Comparison of ENCODE assay signal across 25 mouse cellular contexts in the genomic region with DNA sequence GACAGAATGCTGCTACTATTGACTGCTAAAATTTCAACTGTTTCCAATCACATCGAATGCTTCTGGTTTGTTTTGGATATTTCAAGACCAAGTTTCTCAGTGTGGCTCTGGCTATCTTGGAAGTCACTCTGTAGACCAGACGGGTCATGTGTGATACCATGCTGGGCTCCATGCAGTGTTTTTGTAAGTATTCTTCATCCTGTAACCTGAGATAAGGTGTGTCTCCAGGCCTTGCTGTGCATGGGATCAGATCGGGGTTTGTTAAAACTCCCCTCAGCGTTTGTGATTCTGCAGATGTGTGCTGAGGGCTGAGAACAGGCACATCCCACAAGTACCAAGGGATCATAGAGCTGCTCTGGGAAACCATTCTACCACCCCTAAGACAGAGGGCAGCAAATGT.
"Had no signal": no experiment of that assay in that cellular context is flagged by ENCODE, and none has a peak within 500 bp of the region (broad histone marks: within the 10 kb centered on the region; RNA-seq: fewer than 3 reads in every experiment).

No protein-coding gene starts in this region.

- H3K27ac ChIP-seq: heart, adult 2 months; heart, embryonic 13.5 days; heart, embryonic 15.5 days; hindbrain, embryonic 10.5 days; hindbrain, embryonic 13.5 days; intestine, embryonic 15.5 days; left cerebral cortex, adult 2 months; limb, embryonic 10.5 days; limb, embryonic 12.5 days; liver, embryonic 12.5 days; liver, embryonic 14.5 days had no signal

- H3K9me3 ChIP-seq: heart, embryonic 13.5 days; heart, embryonic 15.5 days; hindbrain, embryonic 10.5 days; hindbrain, embryonic 13.5 days; intestine, embryonic 15.5 days; limb, embryonic 10.5 days; limb, embryonic 12.5 days; liver, embryonic 12.5 days had no signal

- ATAC-seq: hindbrain, embryonic 16.5 days; inflammation-experienced regulatory T-cells, adult 6 months; intestine, embryonic 15.5 days; intestine, postnatal 0 days; liver, embryonic 12.5 days had no signal

- H3K4me2 ChIP-seq: heart, embryonic 11.5 days; heart, embryonic 13.5 days; heart, embryonic 15.5 days; hindbrain, embryonic 13.5 days; intestine, embryonic 15.5 days; limb, embryonic 12.5 days; liver, embryonic 12.5 days had no signal

- DNase-seq: gastrocnemius, postnatal 14 days; gastrocnemius, postnatal 36 days; heart, adult 2 months; heart, postnatal 14 days; heart, postnatal 36 days; kidney, adult 18-20 months; kidney, adult 8-10 months; kidney, postnatal 10 days; kidney, postnatal 25 days; kidney, postnatal 4 days; liver had no signal

- H3K27me3 ChIP-seq: heart, embryonic 13.5 days; heart, embryonic 15.5 days; hindbrain, embryonic 13.5 days; intestine, embryonic 15.5 days; limb, embryonic 12.5 days; liver, embryonic 12.5 days had no signal

- H3K9ac ChIP-seq: heart, embryonic 13.5 days; heart, embryonic 15.5 days; hindbrain, embryonic 13.5 days; intestine, embryonic 15.5 days; limb, embryonic 12.5 days; liver, embryonic 12.5 days; liver, embryonic 14.5 days had no signal

- H3K4me3 ChIP-seq: heart, adult 2 months; heart, embryonic 13.5 days; heart, embryonic 15.5 days; hindbrain, embryonic 10.5 days; hindbrain, embryonic 13.5 days; intestine, embryonic 15.5 days; left cerebral cortex, adult 2 months; limb, embryonic 10.5 days; limb, embryonic 12.5 days; liver, embryonic 12.5 days had no signal

- H3K36me3 ChIP-seq: heart, embryonic 13.5 days; heart, embryonic 15.5 days; hindbrain, embryonic 10.5 days; hindbrain, embryonic 13.5 days; intestine, embryonic 15.5 days; limb, embryonic 10.5 days; limb, embryonic 12.5 days; liver, embryonic 12.5 days had no signal
